Mouse (Mus musculus) splenic B cell, adult 2 months (primary cell): Measurements from ENCODE around the gene Pappa.

Experiments used
- DNase-seq: peaks from one replicate; pipeline ENCODE4 v3.0.0-alpha.2; 2011; ENCODE audit warnings: low read depth, low spot score
- H3K27me3 ChIP-seq: 2 replicates; pipeline ENCODE4 v1.6.1; 2012; ENCODE audit warnings: mild to moderate bottlenecking, low read length, moderate library complexity, mixed read lengths; ENCODE audit not compliant: control insufficient read depth, poor library complexity, insufficient read depth, severe bottlenecking
- H3K36me3 ChIP-seq: 2 replicates; pipeline ENCODE4 v1.6.1; 2012; ENCODE audit warnings: mild to moderate bottlenecking, low read length, moderate library complexity, mixed read lengths; ENCODE audit not compliant: control insufficient read depth, poor library complexity, insufficient read depth, severe bottlenecking

Gene Pappa

DNA sequence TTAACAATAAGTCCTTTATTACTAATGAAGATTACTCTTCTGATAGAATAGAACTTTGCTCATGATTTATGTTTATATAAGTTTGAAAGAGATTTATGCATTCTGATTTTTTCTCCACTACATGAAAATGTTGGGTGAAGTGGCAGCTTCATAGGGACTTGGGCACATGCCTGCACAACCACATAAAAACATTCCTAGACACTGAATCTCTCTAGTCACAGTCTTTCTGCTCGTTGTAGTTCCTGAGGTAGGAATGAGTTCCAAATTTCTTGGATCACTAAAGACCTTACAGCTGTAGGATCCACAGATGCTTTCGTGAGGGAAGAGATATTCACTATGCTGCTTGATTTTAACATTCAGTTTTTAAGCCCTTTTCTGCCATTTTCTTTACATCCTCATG lies 81.5 kb downstream of the Pappa start:
- Histone ChIP-seq H3K27me3 (no peaks in the 10 kb centered on the region; the same call in 1 of the 2 replicates), H3K36me3 (no peaks in the 10 kb centered on the region)
- DNase-seq: no peak

- DNase-seq: no peak
- Histone ChIP-seq H3K36me3 (no peaks in the 10 kb centered on the region), H3K27me3 (no peaks in the 10 kb centered on the region; the same call in 1 of the 2 replicates)
Measured at GRCm38 (mm10) chr4:65209369-65210015, 85.5 kb downstream of the Pappa start.

- Histone ChIP-seq H3K27me3 (no peaks in the 10 kb centered on the region), H3K36me3 (no peaks in the 10 kb centered on the region)
- DNase-seq: no peak
Measured at GRCm38 (mm10) chr4:65216682-65217081, 92.7 kb downstream of the Pappa start.

GRCm38 (mm10) chr4:65217651-65218364 lies 93.8 kb downstream of the Pappa start:
- H3K36me3 ChIP-seq: no peaks in the 10 kb centered on the region
- H3K27me3 ChIP-seq: no peaks in the 10 kb centered on the region
- DNase-seq: no peak

GRCm38 (mm10) chr4:65223901-65224300 lies 99.9 kb downstream of the Pappa start:
- no peaks in the 10 kb centered on the region for H3K36me3 ChIP-seq
- no peak for DNase-seq
- H3K27me3 ChIP-seq: 0 out of 2 replicates have a peak, but pooled peaks cover 2% of the 10 kb centered on the region

GRCm38 (mm10) chr4:65238540-65238998 lies 114.6 kb downstream of the Pappa start:
- Histone ChIP-seq H3K36me3 (no peaks in the 10 kb centered on the region), H3K27me3 (no peaks in the 10 kb centered on the region)
- DNase-seq: no peak

DNA sequence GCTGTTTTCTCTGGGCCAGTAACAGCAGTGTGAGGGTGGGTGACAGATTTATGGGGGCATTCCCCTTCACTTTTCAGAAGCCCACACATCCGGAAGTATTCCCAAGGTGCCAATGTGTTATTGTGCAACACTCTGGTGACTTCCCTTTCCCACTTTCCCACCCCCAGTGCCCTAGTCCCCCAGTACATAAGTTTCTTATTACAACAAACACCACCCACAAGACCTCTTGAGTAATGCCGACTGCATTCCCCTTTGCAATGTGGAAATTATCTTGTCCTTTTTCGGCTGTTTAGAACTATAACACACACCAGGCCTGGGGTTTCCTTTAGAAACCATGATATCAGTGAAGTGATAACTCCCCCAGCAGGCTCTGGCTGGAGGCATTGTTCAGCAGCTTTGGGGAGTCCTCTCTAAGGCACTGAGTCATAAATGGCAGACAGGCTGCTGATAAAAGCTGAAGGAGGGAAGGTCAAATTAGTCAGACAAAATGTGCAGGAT lies 118.5 kb downstream of the Pappa start:
- Histone ChIP-seq H3K36me3 (no peaks in the 10 kb centered on the region), H3K27me3 (no peaks in the 10 kb centered on the region)
- DNase-seq: no peak

DNA sequence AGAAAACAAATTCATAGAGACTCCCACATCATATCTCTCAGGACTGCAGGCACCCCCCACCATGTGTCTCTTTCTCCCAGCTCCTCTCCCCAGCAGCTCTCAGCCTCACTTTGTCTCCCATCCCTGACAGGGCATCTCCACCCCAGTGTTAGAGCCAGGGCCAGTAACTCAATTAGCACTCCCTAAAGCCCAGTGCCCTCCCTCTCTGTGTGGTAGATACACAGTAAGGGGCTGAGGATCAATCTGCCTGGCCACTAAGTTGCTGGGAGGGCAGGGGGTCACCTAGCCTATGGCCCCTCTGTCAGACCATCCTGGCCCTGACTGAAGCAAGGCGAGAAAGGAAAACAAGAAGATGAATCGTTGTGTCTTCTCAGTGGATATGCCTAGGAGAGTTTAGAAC lies 119.3 kb downstream of the Pappa start:
- Histone ChIP-seq H3K36me3 (no peaks in the 10 kb centered on the region), H3K27me3 (no peaks in the 10 kb centered on the region)
- DNase-seq: no peak

GRCm38 (mm10) chr4:65245015-65245414 lies 121.0 kb downstream of the Pappa start:
- Histone ChIP-seq H3K36me3 (no peaks in the 10 kb centered on the region), H3K27me3 (no peaks in the 10 kb centered on the region)
- DNase-seq: no peak

DNA sequence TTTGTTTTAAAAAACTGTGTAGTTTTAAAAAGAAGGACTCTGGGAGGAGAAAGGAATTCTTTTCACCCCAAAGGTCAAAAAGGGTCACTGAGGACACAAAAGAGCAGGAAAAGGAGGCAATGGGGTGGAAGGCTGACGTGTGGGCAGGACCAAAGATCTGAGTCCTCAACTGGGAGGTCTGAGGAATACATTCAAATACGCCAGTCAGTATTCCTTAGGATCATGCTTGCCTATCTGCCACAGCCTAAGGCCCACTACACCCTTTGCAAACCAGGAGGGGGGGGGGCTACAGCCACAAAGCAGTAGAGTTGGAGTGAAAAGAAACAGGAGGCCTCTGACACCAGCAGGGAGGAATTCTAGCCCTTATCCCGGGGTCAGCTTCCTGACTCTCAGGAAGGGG lies 121.5 kb downstream of the Pappa start:
- H3K27me3 ChIP-seq: no peaks in the 10 kb centered on the region
- DNase-seq: no peak
- no peaks in the 10 kb centered on the region for H3K36me3 ChIP-seq

- no peak for DNase-seq
- Histone ChIP-seq H3K36me3 (no peaks in the 10 kb centered on the region), H3K27me3 (no peaks in the 10 kb centered on the region)
Measured at GRCm38 (mm10) chr4:65252193-65252592, 128.2 kb downstream of the Pappa start.

DNA sequence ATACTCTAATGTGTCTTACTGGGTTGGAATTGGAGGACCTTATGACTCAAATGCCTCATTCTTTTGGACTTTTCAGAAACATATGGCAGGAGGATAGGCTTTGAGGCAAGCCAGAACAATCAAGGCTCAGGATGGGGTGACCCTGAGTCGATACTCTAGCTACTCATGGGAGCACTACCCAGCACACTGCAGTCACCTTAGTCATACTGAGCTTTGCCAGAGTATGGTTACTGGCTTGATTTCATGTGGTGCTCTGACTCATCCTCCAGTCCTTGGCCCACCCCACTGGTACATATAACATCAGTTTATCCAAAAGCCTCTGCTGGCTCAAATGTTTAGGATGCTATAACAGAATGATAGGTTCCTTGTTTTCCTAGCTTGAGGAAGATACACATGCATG lies 130.1 kb downstream of the Pappa start:
- DNase-seq: no peak
- H3K36me3 ChIP-seq: no peaks in the 10 kb centered on the region

DNA sequence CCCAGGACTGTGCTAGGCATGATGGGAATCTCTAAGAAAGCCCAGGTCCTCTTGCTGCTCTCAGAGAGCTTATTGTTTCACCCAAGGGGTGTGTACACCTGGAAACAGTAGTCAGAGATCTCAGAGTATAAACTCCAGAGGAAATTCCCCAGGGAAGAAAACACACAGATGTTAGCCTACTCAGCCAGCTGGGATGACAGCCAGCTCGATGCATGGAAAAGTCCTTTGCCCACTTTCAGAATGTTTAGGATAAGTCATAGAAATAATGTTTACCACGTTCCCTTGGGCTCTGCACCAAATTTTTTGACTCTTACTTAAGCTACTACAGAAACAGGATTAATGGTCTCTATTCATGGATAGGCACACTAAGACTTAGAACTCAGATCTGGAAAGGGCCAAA lies 143.1 kb downstream of the Pappa start:
- H3K36me3 ChIP-seq: no peaks in the 10 kb centered on the region
- no peaks in the 10 kb centered on the region for H3K27me3 ChIP-seq
- no peak for DNase-seq

More for the DNA sequence above, 130.1 kb downstream of the Pappa start:
- no peaks in the 10 kb centered on the region for H3K27me3 ChIP-seq

- Histone ChIP-seq H3K27me3 (no peaks in the 10 kb centered on the region), H3K36me3 (no peaks in the 10 kb centered on the region)
- DNase-seq: no peak
Measured at GRCm38 (mm10) chr4:65269996-65270395, 146.0 kb downstream of the Pappa start.

DNA sequence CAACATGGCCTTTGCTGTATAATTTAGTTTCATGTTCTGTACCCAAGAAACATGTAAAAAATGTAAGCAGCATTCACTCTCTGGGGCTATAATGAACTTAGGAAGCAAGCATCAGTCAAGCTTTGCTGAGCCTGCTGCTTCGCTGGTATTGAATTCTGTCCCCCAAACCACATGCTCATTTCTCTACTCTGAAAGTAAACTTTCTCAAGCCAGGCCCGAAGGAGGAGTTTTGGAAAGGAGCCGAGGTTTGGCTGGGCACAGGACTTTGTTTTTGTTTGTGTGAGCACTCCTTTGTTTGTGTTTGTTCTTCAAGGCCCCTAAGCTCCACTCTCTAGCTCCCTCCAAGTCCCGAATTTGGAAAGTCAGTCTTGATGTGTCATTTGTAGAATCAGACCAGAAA lies 148.3 kb downstream of the Pappa start:
- no peak for DNase-seq
- Histone ChIP-seq H3K36me3 (no peaks in the 10 kb centered on the region), H3K27me3 (no peaks in the 10 kb centered on the region)
